Mouse (Mus musculus): ENCODE data around the gene Rad51b. TPM values are rescaled to one million over a fixed set of nuclear protein-coding genes. Genes with fewer than 3 reads are reported as not detected.

The Rad51b gene
- total RNA-seq, 2 experiments from 2014 or later = 0.47 to 0.69 TPM

GRCm38 (mm10) chr12:79853901-79854490, 556.9 kb downstream of the Rad51b start:
- no peak for DNase-seq (ENCODE audit: low spot score in 2 of 2)

- DNase-seq (ENCODE audit: low spot score in 2 of 2) = no peak
Measured at GRCm38 (mm10) chr12:79854507-79854906, 557.4 kb downstream of the Rad51b start.

GRCm38 (mm10) chr12:79856116-79856909, 559.2 kb downstream of the Rad51b start:
- no peak for DNase-seq (ENCODE audit: low spot score in 2 of 2)

- DNase-seq (ENCODE audit: low spot score in 2 of 2) = no peak
Measured at GRCm38 (mm10) chr12:79857704-79858103, 560.6 kb downstream of the Rad51b start.

GRCm38 (mm10) chr12:79858336-79858735, 561.3 kb downstream of the Rad51b start:
- no peak for DNase-seq (ENCODE audit: low spot score in 2 of 2)

- DNase-seq (ENCODE audit: low spot score in 2 of 2) = peak in 1 of 2 experiments; percentile 27
Measured at GRCm38 (mm10) chr12:79859354-79860247, 562.5 kb downstream of the Rad51b start.

- DNase-seq (ENCODE audit: low spot score in 2 of 2) = no peak
Measured at GRCm38 (mm10) chr12:79860248-79860555, 563.1 kb downstream of the Rad51b start.

Other genes starting within 250 kb of the Rad51b start
- 10 to 100 TPM in 1 of 2 experiments, 1 to 10 TPM in 1; 9.9 to 10.8 TPM for gene Pigh, start 207.6 kb upstream of the Rad51b start, total RNA-seq (2021)
- 10 to 100 TPM; 10.4 to 11.4 TPM for gene Arg2, start 166.5 kb upstream of the Rad51b start, total RNA-seq (2021)
- gene Vti1b, start 124.6 kb upstream of the Rad51b start, total RNA-seq (2021) = 100 to 1,000 TPM; 137 to 139 TPM
- 10 to 100 TPM; 30.0 to 30.5 TPM for gene Rdh11, start 105.0 kb upstream of the Rad51b start, total RNA-seq (2021)
- gene Rdh12, start 88.4 kb upstream of the Rad51b start, total RNA-seq (2021) = 1 to 10 TPM; 1.6 to 2.0 TPM
- gene Zfyve26, start 978 bp upstream of the Rad51b start, total RNA-seq (2021) = 10 to 100 TPM; 23.8 to 26.4 TPM